Mouse (Mus musculus): ENCODE measurements around the gene Ctsw.

Gene Ctsw

DNA sequence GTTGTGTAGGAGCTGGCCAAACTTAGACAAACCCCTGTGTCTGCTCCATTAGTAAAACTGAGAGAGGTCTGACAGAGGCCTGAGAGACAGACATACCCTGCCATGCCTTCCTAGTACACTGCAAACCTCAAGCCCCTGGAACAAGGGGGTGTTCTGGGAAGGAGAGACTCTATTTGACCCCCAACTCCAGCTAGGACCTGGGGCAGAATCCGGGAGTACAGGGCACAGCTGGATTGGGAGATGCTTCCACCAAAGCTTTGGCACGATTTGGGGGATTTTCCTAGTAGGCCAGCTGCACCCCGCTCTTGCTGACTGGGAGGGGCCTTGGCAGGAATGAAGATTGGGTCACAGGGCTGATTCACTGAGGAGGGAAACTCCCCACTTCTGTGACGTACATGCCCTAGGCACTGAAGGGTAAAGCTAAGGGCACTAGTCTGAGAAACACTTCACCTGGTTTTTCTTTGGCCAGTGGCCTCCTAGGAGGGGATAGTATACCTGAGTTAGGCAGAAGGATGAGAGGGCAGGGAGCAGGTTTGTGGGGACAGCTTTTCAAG lies 36.3 kb downstream of the Ctsw start:
- no peak for DNase-seq (ENCODE audit: low read depth)

DNA sequence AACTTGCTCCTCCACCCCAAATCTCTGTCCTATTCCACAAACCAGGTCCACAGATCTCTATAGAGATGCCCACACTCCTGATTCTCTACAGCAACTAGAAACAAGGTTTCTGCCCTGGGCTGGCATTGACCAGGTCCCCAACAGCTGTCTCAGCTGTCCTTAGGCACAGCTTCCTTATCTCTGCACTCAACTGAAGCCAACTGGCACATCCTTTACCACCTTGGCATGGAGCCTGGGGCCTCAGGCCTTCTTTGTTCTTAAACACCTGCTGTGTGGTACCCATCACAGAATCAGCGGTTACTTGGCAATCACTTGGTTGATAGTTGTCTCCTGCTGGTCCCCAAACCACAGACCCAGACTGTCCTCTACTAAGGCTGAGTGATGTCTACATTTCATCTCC lies 37.9 kb downstream of the Ctsw start:
- DNase-seq (ENCODE audit: low read depth), result no peak

DNA sequence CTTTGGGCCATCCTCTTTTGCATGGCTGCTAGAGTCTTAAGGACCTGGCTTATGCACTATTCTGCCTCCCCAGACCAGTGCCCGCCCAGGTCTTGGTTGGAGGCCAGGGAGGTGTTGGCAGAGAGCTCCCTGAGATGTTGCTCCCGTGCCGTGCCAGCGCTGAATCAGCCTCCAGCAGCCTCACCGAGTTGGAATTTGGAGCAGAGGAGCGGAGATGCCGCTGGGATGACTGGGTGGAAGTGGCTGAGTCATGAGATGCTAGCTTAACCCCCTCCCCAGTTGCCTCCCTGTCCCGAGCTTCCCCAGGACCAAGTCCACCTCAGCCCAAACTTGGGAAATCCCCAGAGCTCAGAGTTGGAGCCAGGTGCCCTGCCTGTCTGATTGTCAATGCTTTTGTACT lies 38.5 kb downstream of the Ctsw start:
- DNase-seq (ENCODE audit: low read depth), result peak; percentile 88

- no peak for DNase-seq (ENCODE audit: low read depth)
Measured at GRCm38 (mm10) chr19:5429219-5429618, 39.1 kb downstream of the Ctsw start.

GRCm38 (mm10) chr19:5428083-5428482 lies 40.2 kb downstream of the Ctsw start:
- no peak for DNase-seq (ENCODE audit: low read depth)

DNA sequence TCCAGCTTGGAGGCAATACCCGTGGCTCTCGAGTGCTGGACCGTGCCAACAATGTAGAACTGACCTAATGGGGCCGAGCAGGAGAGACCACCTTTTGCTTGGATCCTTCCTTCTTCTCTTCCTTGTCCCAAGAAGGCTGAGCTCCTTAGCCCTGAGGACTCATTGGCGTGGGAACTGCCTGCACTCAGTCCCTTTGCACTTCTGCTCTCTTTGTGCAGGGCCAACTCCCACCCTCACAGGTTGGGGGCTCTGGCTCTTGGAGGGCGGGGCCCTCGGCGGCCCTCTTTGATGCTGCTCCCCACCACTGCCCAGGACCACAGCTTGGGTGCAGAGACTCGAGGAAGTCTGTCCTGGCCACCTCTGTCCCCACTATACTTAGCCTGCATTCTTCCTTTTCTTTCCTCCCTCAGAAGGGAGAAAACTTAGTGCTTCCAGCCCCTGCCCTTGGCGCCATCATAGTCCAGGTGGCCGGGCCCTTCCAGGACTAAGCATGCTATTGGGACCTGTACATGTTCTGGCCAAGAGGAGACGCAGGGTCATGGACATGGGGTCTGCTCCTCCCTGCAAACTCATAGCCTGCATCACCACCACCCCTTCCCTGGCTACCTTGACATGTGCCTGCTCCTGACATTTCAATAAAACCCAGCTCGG lies 41.5 kb downstream of the Ctsw start:
- DNase-seq (ENCODE audit: low read depth), result no peak

DNA sequence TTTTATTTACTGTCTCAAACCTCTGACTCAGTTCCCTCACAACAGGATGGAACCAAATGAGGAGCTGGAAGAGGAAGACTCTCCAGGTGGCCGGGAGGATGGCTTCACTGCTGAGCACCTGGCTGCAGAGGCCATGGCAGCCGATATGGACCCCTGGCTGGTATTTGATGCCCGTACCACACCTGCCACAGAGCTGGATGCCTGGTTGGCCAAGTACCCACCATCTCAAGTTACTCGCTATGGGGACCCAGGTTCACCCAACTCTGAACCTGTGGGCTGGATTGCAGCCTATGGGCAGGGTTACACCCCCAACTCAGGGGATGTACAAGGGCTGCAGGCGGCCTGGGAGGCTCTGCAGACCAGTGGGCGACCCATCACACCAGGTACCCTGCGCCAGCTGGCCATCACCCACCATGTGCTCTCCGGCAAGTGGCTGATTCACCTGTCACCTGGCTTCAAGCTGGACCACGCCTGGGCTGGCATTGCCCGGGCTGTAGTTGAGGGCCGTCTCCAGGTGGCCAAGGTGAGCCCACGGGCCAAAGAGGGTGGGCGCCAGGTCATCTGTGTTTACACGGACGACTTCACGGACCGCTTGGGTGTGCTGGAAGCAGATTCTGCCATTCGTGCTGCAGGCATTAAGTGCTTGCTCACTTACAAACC lies 42.3 kb downstream of the Ctsw start:
- DNase-seq (ENCODE audit: low read depth), result no peak

GRCm38 (mm10) chr19:5424782-5425741 lies 43.2 kb downstream of the Ctsw start, which contains the start of the genes Drap1 and AI837181:
Drap1 (minus strand) TSS chr19:5424979.
AI837181 (plus strand) TSS chr19:5425144.
- no peak for DNase-seq (ENCODE audit: low read depth)

DNA sequence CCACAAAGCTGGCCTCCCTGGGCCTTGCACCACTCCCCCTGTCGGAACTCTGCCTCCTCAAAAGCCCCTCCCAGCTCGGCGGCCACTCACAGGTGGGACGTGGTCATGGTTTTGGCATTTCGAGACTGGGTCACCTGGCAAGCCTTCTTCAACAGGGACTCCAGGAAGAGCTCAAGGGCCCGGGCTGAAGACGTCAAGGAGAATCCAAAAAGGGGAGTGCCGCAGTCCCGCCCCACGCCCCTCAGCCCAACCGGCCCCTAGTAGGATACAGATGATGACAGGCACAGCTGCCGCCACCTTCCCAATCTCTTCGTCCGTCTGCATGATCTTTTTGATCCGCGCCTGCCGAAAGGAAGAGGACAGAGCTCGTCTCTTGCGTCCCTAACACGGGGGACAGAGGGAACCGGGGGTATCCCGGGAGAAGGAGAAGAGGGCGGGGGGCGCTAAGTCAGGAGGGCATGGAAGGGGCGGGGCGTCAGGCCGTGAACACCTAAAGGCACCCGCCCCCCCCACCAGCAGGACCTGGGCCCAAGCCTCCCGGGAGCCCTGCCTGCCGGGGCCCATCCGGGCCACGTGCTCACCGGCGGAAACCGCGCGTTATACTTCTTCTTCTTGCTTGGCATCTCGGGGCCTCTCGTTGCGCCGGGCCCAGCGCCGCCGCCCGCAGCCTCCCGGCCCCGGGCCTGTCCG lies 44.1 kb downstream of the Ctsw start:
- no peak for DNase-seq (ENCODE audit: low read depth)

DNA sequence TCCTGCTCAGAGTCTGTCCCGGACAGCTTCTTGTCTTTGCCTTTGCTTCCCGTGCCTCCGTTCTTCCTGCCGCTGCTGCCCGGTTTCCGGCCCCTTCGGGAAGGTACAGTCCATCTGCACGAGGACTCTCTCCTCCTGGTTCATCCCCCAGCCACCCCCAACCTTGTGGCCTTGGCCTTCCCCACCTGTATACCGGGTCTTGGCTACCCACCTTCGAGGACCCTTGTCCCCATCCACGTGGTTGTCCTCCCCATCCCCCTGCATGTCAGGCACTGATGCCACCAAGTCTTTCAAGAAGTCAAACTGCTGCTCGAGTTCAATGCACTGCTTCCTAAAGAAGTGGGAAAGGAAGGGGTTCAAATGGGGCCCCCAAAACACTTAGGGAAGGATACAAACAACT lies 44.7 kb downstream of the Ctsw start:
- no peak for DNase-seq (ENCODE audit: low read depth)

GRCm38 (mm10) chr19:5422895-5423443 lies 45.3 kb downstream of the Ctsw start:
- no peak for DNase-seq (ENCODE audit: low read depth)

DNA sequence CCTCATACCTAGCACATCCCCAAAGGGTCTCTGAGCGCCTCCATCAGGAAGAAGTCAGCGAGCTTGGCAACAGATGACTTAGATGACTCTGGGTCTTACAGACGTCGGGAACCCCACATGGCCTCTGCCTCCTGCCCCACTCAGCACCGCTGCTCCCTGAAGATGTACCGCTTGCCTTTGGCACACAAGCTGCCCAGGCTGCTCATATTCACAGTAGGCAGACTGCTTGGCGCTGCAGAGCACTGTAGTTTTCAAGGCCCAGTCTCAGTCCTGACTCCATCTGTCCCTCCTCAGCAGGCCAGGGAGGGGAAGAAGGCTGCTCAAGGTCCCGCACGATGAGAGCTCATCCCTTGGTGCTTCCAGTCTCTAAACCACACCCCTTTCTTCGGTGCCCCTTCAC lies 46.0 kb downstream of the Ctsw start:
- DNase-seq (ENCODE audit: low read depth), result no peak

DNA sequence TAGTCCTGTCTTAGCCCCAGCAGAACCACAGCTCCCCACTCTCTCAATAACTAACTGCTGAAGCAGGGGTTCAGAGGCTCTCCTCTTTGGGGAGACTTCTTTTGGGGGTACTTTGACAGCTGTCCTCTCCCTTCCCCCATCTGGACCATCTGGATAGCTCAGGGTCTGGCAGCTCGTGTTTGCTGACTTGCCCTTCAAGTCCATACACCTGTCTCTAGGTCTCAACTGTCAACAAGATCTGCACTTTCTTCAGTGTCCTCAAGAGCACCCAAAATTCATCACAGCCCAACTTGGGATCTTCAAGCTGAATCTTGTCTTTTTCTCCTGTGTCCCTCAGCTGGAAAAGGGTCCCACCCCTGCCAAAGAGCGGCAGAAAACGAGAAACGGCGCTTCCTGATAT lies 46.5 kb downstream of the Ctsw start:
- no peak for DNase-seq (ENCODE audit: low read depth)

DNA sequence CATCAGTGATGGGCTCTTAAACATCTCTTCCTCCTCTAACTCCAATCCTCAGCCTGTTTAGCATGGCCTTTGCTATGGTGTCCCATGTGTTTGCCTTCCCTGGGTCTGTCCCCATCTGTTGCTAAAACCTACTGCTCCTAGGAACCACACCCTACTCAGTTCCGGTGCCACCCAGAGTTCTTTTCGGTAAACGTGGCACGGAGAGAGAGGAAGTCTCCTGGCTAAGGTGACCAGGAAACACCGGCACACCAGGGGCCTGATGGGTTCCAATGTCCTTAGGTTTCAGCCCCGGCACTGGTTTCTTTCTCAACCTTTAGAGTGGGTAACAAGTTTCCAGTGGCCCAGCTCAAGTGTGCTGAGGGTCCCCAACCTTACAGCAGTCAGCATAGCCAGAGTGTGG lies 47.7 kb downstream of the Ctsw start:
- no peak for DNase-seq (ENCODE audit: low read depth)

- DNase-seq (ENCODE audit: low read depth), result no peak
Measured at GRCm38 (mm10) chr19:5419630-5420029, 48.7 kb downstream of the Ctsw start.

DNA sequence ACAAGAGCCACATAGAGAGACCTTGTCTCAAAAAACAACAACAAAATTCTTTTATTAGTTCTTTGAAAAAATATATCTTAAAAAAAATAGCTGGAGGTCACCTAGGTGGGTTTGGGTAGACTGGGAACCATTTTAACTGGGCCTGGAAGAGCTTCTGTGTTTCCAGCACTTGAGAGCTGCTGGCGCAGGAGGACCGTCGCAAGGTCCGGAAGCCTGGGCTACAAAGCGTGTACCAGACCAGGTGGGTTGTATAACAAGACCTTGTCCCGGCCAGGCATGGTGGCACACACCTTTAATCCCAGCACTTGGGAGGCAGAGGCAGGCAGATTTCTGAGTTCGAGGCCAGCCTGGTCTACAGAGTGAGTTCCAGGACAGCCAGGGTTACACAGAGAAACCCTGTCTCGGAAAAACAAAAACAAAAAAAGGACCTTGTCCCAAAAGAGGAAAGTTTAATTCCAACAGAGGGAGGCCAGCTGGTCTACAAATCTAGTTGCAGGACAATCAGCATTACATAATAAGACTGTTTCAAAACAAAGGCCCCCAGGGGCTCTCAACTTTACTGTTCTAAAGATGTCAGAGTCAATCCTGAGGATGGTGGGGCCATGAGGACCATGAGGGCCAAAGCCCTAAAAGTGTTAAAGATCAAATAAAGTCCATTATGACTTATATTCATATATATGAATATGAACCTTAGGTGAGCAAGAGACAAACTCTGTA lies 49.4 kb downstream of the Ctsw start:
- no peak for DNase-seq (ENCODE audit: low read depth)
